Mouse (Mus musculus): ENCODE measurements around the gene Olfr1216. TPM values are rescaled to one million over a fixed set of nuclear protein-coding genes. Genes with fewer than 3 reads are reported as not detected.
"Not testable (repeated sequence)": the region's sequence is repeated elsewhere in the genome, so short reads cannot be mapped to it uniquely, and the experiment has no call there.

The Olfr1216 gene
- polyA plus RNA-seq (2016; fragmentation: Nextera tagmentation; extraction: Ambion mirVana), result not detected in 2 replicates

- no peaks in the 10 kb centered on the region for H3K4me1 ChIP-seq
- DNase-seq (ENCODE audit: low spot score), result no peak
- H3K9me3 ChIP-seq, result no peaks in the 10 kb centered on the region
- 85% methylated on average over 1 of the region's 1 CpGs for WGBS
- H3K27ac ChIP-seq (replicated peaks), result no peak within 1 kb of the TSS
- H3K36me3 ChIP-seq (replicated peaks), result no peaks in the 10 kb centered on the region
- no peak within 1 kb of the TSS for H3K4me3 ChIP-seq
- H3K27me3 ChIP-seq (replicated peaks; ENCODE audit: low read depth, poor library complexity, severe bottlenecking), result no peaks in the 10 kb centered on the region
These were observed at the start of gene Olfr1216 for GRCm38 (mm10) chr2:89018240-89018639. Olfr1216 (minus strand) TSS chr2:89018340.

- Histone ChIP-seq H3K4me1 (no peaks in the 10 kb centered on the region), H3K27me3 (replicated peaks; ENCODE audit: low read depth, poor library complexity, severe bottlenecking) (no peaks in the 10 kb centered on the region), H3K9me3 (no peaks in the 10 kb centered on the region), H3K27ac (replicated peaks) (no peak within 1 kb of the TSS), H3K36me3 (replicated peaks) (no peaks in the 10 kb centered on the region), H3K4me3 (no peak within 1 kb of the TSS)
- no peak for DNase-seq (ENCODE audit: low spot score)
These were observed 42.9 kb upstream of the Olfr1216 start, which contains the start of gene Olfr1218 for GRCm38 (mm10) chr2:89061087-89061486. Olfr1218 (minus strand) TSS chr2:89061187.

- Histone ChIP-seq H3K9me3 (no peaks in the 10 kb centered on the region), H3K4me1 (no peaks in the 10 kb centered on the region), H3K27ac (replicated peaks) (no peak within 1 kb of the TSS), H3K36me3 (replicated peaks) (no peaks in the 10 kb centered on the region), H3K27me3 (replicated peaks; ENCODE audit: low read depth, poor library complexity, severe bottlenecking) (no peaks in the 10 kb centered on the region), H3K4me3 (no peak within 1 kb of the TSS)
- WGBS, result 80% methylated on average over 2 of the region's 2 CpGs
- no peak for DNase-seq (ENCODE audit: low spot score)
These were observed 13.8 kb upstream of the Olfr1216 start, which contains the start of gene Olfr1217 for GRCm38 (mm10) chr2:89031965-89032364. Olfr1217 (minus strand) TSS chr2:89032065.

GRCm38 (mm10) chr2:89021436-89021835 is 3.3 kb upstream of the Olfr1216 start:
- not testable (repeated sequence) for H3K27me3 ChIP-seq (replicated peaks; ENCODE audit: low read depth, poor library complexity, severe bottlenecking); H3K4me1 ChIP-seq; H3K36me3 ChIP-seq (replicated peaks); H3K9me3 ChIP-seq; H3K27ac ChIP-seq (replicated peaks); DNase-seq (ENCODE audit: low spot score); H3K4me3 ChIP-seq
- WGBS, result 79% methylated on average over 3 of the region's 3 CpGs

GRCm38 (mm10) chr2:89006873-89007272 is 11.3 kb downstream of the Olfr1216 start, which contains the start of gene Olfr1215:
Olfr1215 (minus strand) TSS chr2:89006973.
- H3K9me3 ChIP-seq, result no peaks in the 10 kb centered on the region
- no peak within 1 kb of the TSS for H3K27ac ChIP-seq (replicated peaks)
- no peak for DNase-seq (ENCODE audit: low spot score)
- WGBS, result 76% methylated on average over 2 of the region's 2 CpGs
- no peaks in the 10 kb centered on the region for H3K4me1 ChIP-seq
- H3K27me3 ChIP-seq (replicated peaks; ENCODE audit: low read depth, poor library complexity, severe bottlenecking), result no peaks in the 10 kb centered on the region
- H3K36me3 ChIP-seq (replicated peaks), result no peaks in the 10 kb centered on the region
- H3K4me3 ChIP-seq, result no peak within 1 kb of the TSS

GRCm38 (mm10) chr2:88992553-88992952 is 25.6 kb downstream of the Olfr1216 start, which contains the start of gene Olfr1214:
Olfr1214 (minus strand) TSS chr2:88992653.
- H3K4me1 ChIP-seq, result no peaks in the 10 kb centered on the region
- H3K4me3 ChIP-seq, result no peak within 1 kb of the TSS
- 91% methylated on average over 1 of the region's 1 CpGs for WGBS
- DNase-seq (ENCODE audit: low spot score), result no peak
- H3K36me3 ChIP-seq (replicated peaks), result no peaks in the 10 kb centered on the region
- no peaks in the 10 kb centered on the region for H3K27me3 ChIP-seq (replicated peaks; ENCODE audit: low read depth, poor library complexity, severe bottlenecking)
- H3K27ac ChIP-seq (replicated peaks), result no peak within 1 kb of the TSS
- no peaks in the 10 kb centered on the region for H3K9me3 ChIP-seq

GRCm38 (mm10) chr2:88980181-88980580 is 38.0 kb downstream of the Olfr1216 start, which contains the start of gene Gm13762:
Gm13762 (minus strand) TSS chr2:88980281.
- no peak for DNase-seq (ENCODE audit: low spot score)
- H3K4me3 ChIP-seq, result no peak within 1 kb of the TSS
- no peaks in the 10 kb centered on the region for H3K36me3 ChIP-seq (replicated peaks)
- H3K4me1 ChIP-seq, result no peaks in the 10 kb centered on the region
- 88% methylated on average over 1 of the region's 1 CpGs for WGBS
- no peaks in the 10 kb centered on the region for H3K27me3 ChIP-seq (replicated peaks; ENCODE audit: low read depth, poor library complexity, severe bottlenecking)
- H3K27ac ChIP-seq (replicated peaks), result no peak within 1 kb of the TSS
- H3K9me3 ChIP-seq, result no peaks in the 10 kb centered on the region

Other genes starting within 250 kb of the Olfr1216 start
- gene Olfr1200, start 247.9 kb downstream of the Olfr1216 start, polyA plus RNA-seq (2016; fragmentation: Nextera tagmentation; extraction: Ambion mirVana), result not detected in 2 replicates
- gene Olfr1201, start 225.3 kb downstream of the Olfr1216 start, polyA plus RNA-seq (2016; fragmentation: Nextera tagmentation; extraction: Ambion mirVana), result not detected in 2 replicates
- 0.04 TPM in 1 of 2 replicates, not detected in the other for gene Olfr1202, start 203.8 kb downstream of the Olfr1216 start, polyA plus RNA-seq (2016; fragmentation: Nextera tagmentation; extraction: Ambion mirVana)
- gene Olfr1205, start 188.6 kb downstream of the Olfr1216 start, polyA plus RNA-seq (2016; fragmentation: Nextera tagmentation; extraction: Ambion mirVana), result not detected in 2 replicates
- not detected in 2 replicates for gene Olfr1204, start 169.0 kb downstream of the Olfr1216 start, polyA plus RNA-seq (2016; fragmentation: Nextera tagmentation; extraction: Ambion mirVana)
- gene Olfr1206, start 155.1 kb downstream of the Olfr1216 start, polyA plus RNA-seq (2016; fragmentation: Nextera tagmentation; extraction: Ambion mirVana), result not detected in 2 replicates
- not detected in 2 replicates for gene Olfr1208, start 116.0 kb downstream of the Olfr1216 start, polyA plus RNA-seq (2016; fragmentation: Nextera tagmentation; extraction: Ambion mirVana)
- not detected in 2 replicates for gene Olfr1209, start 103.2 kb downstream of the Olfr1216 start, polyA plus RNA-seq (2016; fragmentation: Nextera tagmentation; extraction: Ambion mirVana)
- not detected in 2 replicates for gene Olfr1211, start 80.2 kb downstream of the Olfr1216 start, polyA plus RNA-seq (2016; fragmentation: Nextera tagmentation; extraction: Ambion mirVana)
- gene Olfr1212, start 64.4 kb downstream of the Olfr1216 start, polyA plus RNA-seq (2016; fragmentation: Nextera tagmentation; extraction: Ambion mirVana), result not detected in 2 replicates
- gene Gm13762, start 38.1 kb downstream of the Olfr1216 start, polyA plus RNA-seq (2016; fragmentation: Nextera tagmentation; extraction: Ambion mirVana), result not detected in 2 replicates
- gene Olfr1214, start 25.7 kb downstream of the Olfr1216 start, polyA plus RNA-seq (2016; fragmentation: Nextera tagmentation; extraction: Ambion mirVana), result not detected in 2 replicates
- not detected in 2 replicates for gene Olfr1215, start 11.4 kb downstream of the Olfr1216 start, polyA plus RNA-seq (2016; fragmentation: Nextera tagmentation; extraction: Ambion mirVana)
- not detected in 2 replicates for gene Olfr1217, start 13.7 kb upstream of the Olfr1216 start, polyA plus RNA-seq (2016; fragmentation: Nextera tagmentation; extraction: Ambion mirVana)
- gene Olfr1218, start 42.8 kb upstream of the Olfr1216 start, polyA plus RNA-seq (2016; fragmentation: Nextera tagmentation; extraction: Ambion mirVana), result not detected in 2 replicates
- not detected in 2 replicates for gene Olfr1219, start 65.2 kb upstream of the Olfr1216 start, polyA plus RNA-seq (2016; fragmentation: Nextera tagmentation; extraction: Ambion mirVana)
- not detected in 2 replicates for gene Olfr1220, start 88.5 kb upstream of the Olfr1216 start, polyA plus RNA-seq (2016; fragmentation: Nextera tagmentation; extraction: Ambion mirVana)
- not detected in 2 replicates for gene Olfr1221, start 98.9 kb upstream of the Olfr1216 start, polyA plus RNA-seq (2016; fragmentation: Nextera tagmentation; extraction: Ambion mirVana)
- gene Olfr1222, start 114.7 kb upstream of the Olfr1216 start, polyA plus RNA-seq (2016; fragmentation: Nextera tagmentation; extraction: Ambion mirVana), result not detected in 2 replicates
- gene Olfr1223, start 133.2 kb upstream of the Olfr1216 start, polyA plus RNA-seq (2016; fragmentation: Nextera tagmentation; extraction: Ambion mirVana), result not detected in 2 replicates
- gene Olfr1224-ps1, start 145.8 kb upstream of the Olfr1216 start, polyA plus RNA-seq (2016; fragmentation: Nextera tagmentation; extraction: Ambion mirVana), result not detected in 2 replicates
- not detected in 2 replicates for gene Olfr1225, start 156.3 kb upstream of the Olfr1216 start, polyA plus RNA-seq (2016; fragmentation: Nextera tagmentation; extraction: Ambion mirVana)
- not detected in 2 replicates for gene Olfr1226, start 181.7 kb upstream of the Olfr1216 start, polyA plus RNA-seq (2016; fragmentation: Nextera tagmentation; extraction: Ambion mirVana)
- gene Olfr1228, start 235.7 kb upstream of the Olfr1216 start, polyA plus RNA-seq (2016; fragmentation: Nextera tagmentation; extraction: Ambion mirVana), result not detected in 2 replicates